Mouse (Mus musculus) forebrain, embryonic 13.5 days (tissue): Measurements from ENCODE around the gene Acap1. TPM values are rescaled to one million over a fixed set of nuclear protein-coding genes. Genes with fewer than 3 reads are reported as not detected.

Source experiments
- ATAC-seq: fragments of 200-750 bp; cut with Nextera tagmentation; 2 replicates; pipeline ENCODE4 v1.8.0; 2017
- H3K27ac ChIP-seq: fragments of 300-500 bp; sonication (generic); 2 replicates; pipeline ENCODE4 v1.5.1; 2015; ENCODE audit warnings: inconsistent platforms, mild to moderate bottlenecking, moderate library complexity
- H3K27me3 ChIP-seq: fragments of 300-500 bp; sonication (generic); 2 replicates; pipeline ENCODE4 v1.6.1; 2015; ENCODE audit warnings: mild to moderate bottlenecking, inconsistent platforms
- H3K36me3 ChIP-seq: fragments of 300-500 bp; sonication (generic); 2 replicates; pipeline ENCODE4 v1.6.1; 2015; ENCODE audit warnings: mild to moderate bottlenecking, inconsistent platforms; ENCODE audit not compliant: poor library complexity, severe bottlenecking
- H3K4me1 ChIP-seq: fragments of 300-500 bp; sonication (generic); 2 replicates; pipeline ENCODE4 v1.6.1; 2015; ENCODE audit warnings: inconsistent platforms
- H3K4me2 ChIP-seq: fragments of 300-500 bp; sonication (generic); 2 replicates; pipeline ENCODE4 v1.6.1; 2015; ENCODE audit warnings: inconsistent platforms, mild to moderate bottlenecking, moderate library complexity
- H3K4me3 ChIP-seq: fragments of 300-500 bp; sonication (generic); 2 replicates; pipeline ENCODE4 v1.5.1; 2015; ENCODE audit warnings: mild to moderate bottlenecking, inconsistent platforms
- H3K9ac ChIP-seq: fragments of 300-500 bp; sonication (generic); 2 replicates; pipeline ENCODE4 v1.6.1; 2015; ENCODE audit warnings: mild to moderate bottlenecking, inconsistent platforms
- H3K9me3 ChIP-seq: fragments of 300-500 bp; sonication (generic); replicated peaks from 2 replicates; pipeline ENCODE4 v1.6.1; 2016; ENCODE audit warnings: inconsistent platforms
- WGBS: fragments of 180-500 bp; shearing (Covaris S2); methylation state at CpG from one replicate; pipeline ENCODE4 v1.1.7; 2015; 5-methylcytosine and 5-hydroxymethylcytosine counted together
- polyA plus RNA-seq: library from polyadenylated mRNA; unstranded; fragments of >200 nt; fragmentation: Nextera tagmentation; extraction: Ambion mirVana; gene quantifications from 2 replicates; pipeline ENCODE4 v1.2.1, GENCODE M21; 2015

The Acap1 gene
- polyA plus RNA-seq, 1 experiment from 2014 or later: 0.28 TPM

- Histone ChIP-seq H3K4me1 (peaks cover 27% of the 10 kb centered on the region), H3K4me3 (no peak overlapping the region), H3K36me3 (peaks cover 88% of the 10 kb centered on the region), H3K27me3 (no peaks in the 10 kb centered on the region), H3K9me3 (no peaks in the 10 kb centered on the region), H3K9ac (no peak overlapping the region), H3K27ac (no peak overlapping the region), H3K4me2 (no peak overlapping the region)
- ATAC-seq: no peak
- WGBS: 86% methylated on average over 6 of the region's 6 CpGs
These were observed 16.4 kb upstream of the Acap1 start for GRCm38 (mm10) chr11:69911701-69912100.

DNA sequence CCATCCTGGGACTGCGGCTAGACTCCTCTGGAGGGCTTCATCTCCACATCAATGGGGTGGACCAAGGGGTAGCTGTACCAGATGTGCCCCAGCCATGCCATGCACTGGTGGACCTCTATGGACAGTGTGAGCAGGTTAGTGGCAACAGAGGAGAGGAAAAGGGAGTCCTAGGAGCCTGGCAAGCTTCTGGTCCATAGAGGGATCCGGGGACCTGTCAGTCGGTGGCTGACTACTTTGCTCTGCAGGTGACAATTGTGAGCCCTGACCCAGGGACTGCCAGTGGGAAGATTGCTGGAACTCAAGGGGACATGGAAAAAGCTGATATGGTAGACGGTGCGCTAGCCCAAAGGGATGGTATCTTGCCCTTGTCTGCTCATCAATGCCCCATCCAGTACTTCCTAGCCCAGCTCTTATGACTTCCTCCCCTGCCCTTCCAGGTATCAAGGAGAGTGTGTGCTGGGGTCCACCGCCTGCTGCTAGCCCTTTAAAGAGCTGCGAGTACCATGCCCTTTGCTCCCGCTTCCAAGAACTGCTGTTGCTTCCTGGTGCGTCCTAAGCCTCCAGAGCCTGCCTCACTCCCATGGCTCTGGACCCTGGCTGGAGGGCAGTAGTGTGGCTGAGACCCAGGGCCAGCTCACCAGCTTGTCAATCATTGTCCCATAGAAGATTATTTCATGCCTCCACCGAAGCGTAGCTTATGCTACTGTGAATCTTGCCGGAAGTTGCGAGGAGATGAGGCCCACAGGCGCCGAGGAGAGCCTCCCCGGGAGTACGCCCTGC lies 15.6 kb upstream of the Acap1 start:
- H3K27me3 ChIP-seq: no peaks in the 10 kb centered on the region
- H3K9me3 ChIP-seq: no peaks in the 10 kb centered on the region
- H3K4me3 ChIP-seq: no peak overlapping the region; the same call in 1 of the 2 replicates
- H3K4me2 ChIP-seq: no peak overlapping the region
- no peak overlapping the region for H3K9ac ChIP-seq
- ATAC-seq: no peak
- H3K4me1 ChIP-seq: peaks cover 26% of the 10 kb centered on the region
- H3K36me3 ChIP-seq: peaks cover 88% of the 10 kb centered on the region
- WGBS: 93% methylated on average over 17 of the region's 17 CpGs
- H3K27ac ChIP-seq: no peak overlapping the region

DNA sequence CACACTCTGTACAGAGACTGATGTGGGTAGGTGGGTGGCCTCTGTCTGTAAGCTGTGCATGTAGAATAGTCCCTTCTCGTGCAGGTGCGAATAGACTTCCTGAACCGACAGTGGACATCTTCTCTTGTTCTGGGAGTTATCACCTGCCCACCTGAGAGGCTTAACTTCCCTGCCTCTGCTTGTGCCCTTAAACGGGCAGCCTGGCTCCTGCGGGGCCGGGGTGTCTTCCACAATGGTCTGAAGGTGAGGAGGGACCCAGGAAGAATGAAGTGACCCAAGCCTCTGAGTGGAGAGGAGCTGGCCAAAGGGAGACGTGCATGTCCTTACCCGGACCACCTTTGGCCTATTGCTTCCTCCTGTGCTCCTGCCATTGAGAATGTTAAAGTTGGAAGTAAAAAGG lies 14.8 kb upstream of the Acap1 start:
- Histone ChIP-seq H3K4me2 (no peak overlapping the region), H3K27me3 (no peaks in the 10 kb centered on the region), H3K27ac (no peak overlapping the region), H3K9ac (no peak overlapping the region), H3K4me1 (peaks cover 18% of the 10 kb centered on the region), H3K36me3 (peaks cover 88% of the 10 kb centered on the region), H3K4me3 (no peak overlapping the region; the same call in 1 of the 2 replicates), H3K9me3 (no peaks in the 10 kb centered on the region)
- WGBS: 97% methylated on average over 8 of the region's 8 CpGs
- no peak for ATAC-seq

- H3K27me3 ChIP-seq: no peaks in the 10 kb centered on the region
- no peak overlapping the region for H3K27ac ChIP-seq
- no peaks in the 10 kb centered on the region for H3K9me3 ChIP-seq
- H3K4me3 ChIP-seq: no peak overlapping the region
- no peak overlapping the region for H3K4me2 ChIP-seq
- H3K36me3 ChIP-seq: peaks cover 94% of the 10 kb centered on the region
- WGBS: 93% methylated on average over 5 of the region's 5 CpGs
- H3K4me1 ChIP-seq: peaks cover 8% of the 10 kb centered on the region
- no peak overlapping the region for H3K9ac ChIP-seq
- no peak for ATAC-seq
These were observed 13.8 kb upstream of the Acap1 start for GRCm38 (mm10) chr11:69909174-69909573.

- ATAC-seq: no peak
These were observed 13.3 kb upstream of the Acap1 start for GRCm38 (mm10) chr11:69908645-69909044.

DNA sequence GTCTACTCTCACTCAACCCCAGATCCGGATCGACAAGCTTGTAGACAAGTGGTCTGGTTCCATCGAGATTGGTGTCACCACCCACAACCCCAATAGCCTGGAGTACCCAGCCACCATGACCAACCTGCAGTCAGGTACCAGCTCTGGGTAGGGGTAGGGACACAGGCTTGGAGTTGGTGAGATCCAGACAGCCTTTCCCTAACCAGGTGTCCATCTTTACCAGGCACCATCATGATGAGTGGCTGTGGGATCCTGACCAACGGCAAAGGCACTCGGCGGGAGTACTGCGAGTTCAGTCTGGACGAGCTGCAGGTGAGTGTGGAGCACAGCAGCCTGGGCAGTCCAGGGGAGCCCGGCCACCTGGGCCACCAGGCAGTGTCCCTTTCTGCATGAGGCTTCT lies 9.0 kb upstream of the Acap1 start:
- Histone ChIP-seq H3K4me1 (peaks cover 23% of the 10 kb centered on the region), H3K36me3 (peaks cover 63% of the 10 kb centered on the region), H3K27ac (no peak overlapping the region), H3K27me3 (no peaks in the 10 kb centered on the region), H3K4me3 (no peak overlapping the region), H3K4me2 (no peak overlapping the region), H3K9ac (no peak overlapping the region), H3K9me3 (no peaks in the 10 kb centered on the region)
- WGBS: 94% methylated on average over 9 of the region's 9 CpGs
- no peak for ATAC-seq

More at GRCm38 (mm10) chr11:69908645-69909044, 13.3 kb upstream of the Acap1 start:
- Histone ChIP-seq H3K9me3 (no peaks in the 10 kb centered on the region), H3K4me2 (no peak overlapping the region), H3K27ac (no peak overlapping the region), H3K4me1 (peaks cover 7% of the 10 kb centered on the region), H3K9ac (no peak overlapping the region), H3K36me3 (peaks cover 99% of the 10 kb centered on the region), H3K27me3 (no peaks in the 10 kb centered on the region), H3K4me3 (no peak overlapping the region)
- 92% methylated on average over 11 of the region's 11 CpGs for WGBS

DNA sequence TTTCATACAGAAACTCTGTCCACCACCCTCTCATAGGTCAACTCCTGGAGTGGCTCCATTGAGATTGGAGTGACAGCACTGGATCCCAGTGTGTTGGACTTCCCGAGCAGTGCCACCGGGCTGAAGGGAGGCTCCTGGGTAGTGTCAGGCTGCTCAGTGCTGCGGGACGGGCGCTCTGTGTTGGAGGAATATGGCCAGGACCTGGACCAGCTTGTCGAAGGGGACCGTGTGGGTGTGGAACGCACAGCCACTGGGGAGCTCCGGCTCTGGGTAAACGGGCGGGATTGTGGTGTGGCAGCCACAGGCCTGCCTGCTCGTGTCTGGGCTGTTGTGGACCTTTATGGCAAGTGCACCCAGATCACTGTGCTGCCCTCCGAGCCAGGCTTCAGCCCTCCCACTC lies 7.6 kb upstream of the Acap1 start:
- no peak overlapping the region for H3K27ac ChIP-seq
- no peak for ATAC-seq
- H3K4me2 ChIP-seq: peak overlapping the region; percentile 95
- peak overlapping the region; percentile 89 for H3K4me3 ChIP-seq
- H3K27me3 ChIP-seq: no peaks in the 10 kb centered on the region
- peaks cover 32% of the 10 kb centered on the region for H3K4me1 ChIP-seq
- 83% methylated on average over 13 of the region's 13 CpGs for WGBS
- H3K9ac ChIP-seq: peak overlapping the region; percentile 97
- no peaks in the 10 kb centered on the region for H3K9me3 ChIP-seq
- peaks cover 50% of the 10 kb centered on the region for H3K36me3 ChIP-seq

DNA sequence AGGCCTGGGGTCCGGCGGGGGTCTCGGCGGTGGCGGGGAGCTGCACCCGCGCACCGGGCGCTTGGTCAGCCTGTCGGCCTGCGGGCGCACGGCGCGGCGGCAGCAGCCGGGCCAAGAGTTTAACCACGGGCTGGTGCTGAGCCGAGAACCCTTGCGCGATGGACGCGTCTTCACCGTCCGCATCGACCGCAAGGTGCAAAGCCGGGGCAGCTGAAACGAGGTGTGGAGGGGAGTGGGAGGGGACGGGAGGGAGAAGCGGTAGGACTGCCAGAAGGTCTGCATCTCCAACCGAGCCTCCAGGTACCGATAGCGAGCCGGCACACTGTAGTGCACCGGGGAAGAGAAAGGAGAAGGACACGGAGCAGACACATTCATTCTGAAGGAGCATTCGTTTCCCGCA lies 6.7 kb upstream of the Acap1 start:
- H3K9ac ChIP-seq: peak overlapping the region; percentile 97
- H3K9me3 ChIP-seq: no peaks in the 10 kb centered on the region
- H3K4me1 ChIP-seq: peaks cover 32% of the 10 kb centered on the region
- H3K27ac ChIP-seq: peak overlapping the region; percentile 96
- H3K4me3 ChIP-seq: peak overlapping the region; percentile 89
- peak overlapping the region; percentile 95 for H3K4me2 ChIP-seq
- peak; percentile 7; the same call in 1 of the 2 replicates for ATAC-seq
- peaks cover 40% of the 10 kb centered on the region for H3K36me3 ChIP-seq
- under 1% methylated on average over 30 of the region's 39 CpGs for WGBS
- H3K27me3 ChIP-seq: no peaks in the 10 kb centered on the region

GRCm38 (mm10) chr11:69901406-69901846 lies 6.1 kb upstream of the Acap1 start:
- WGBS: under 1% methylated on average over 42 of the region's 42 CpGs
- peak; percentile 77 for ATAC-seq
- peaks cover 34% of the 10 kb centered on the region for H3K36me3 ChIP-seq
- peak overlapping the region; percentile 95 for H3K4me2 ChIP-seq
- peak overlapping the region; percentile 96 for H3K27ac ChIP-seq
- no peaks in the 10 kb centered on the region for H3K27me3 ChIP-seq
- no peaks in the 10 kb centered on the region for H3K9me3 ChIP-seq
- H3K4me1 ChIP-seq: peaks cover 32% of the 10 kb centered on the region
- H3K9ac ChIP-seq: peak overlapping the region; percentile 97
- peak overlapping the region; percentile 89 for H3K4me3 ChIP-seq

GRCm38 (mm10) chr11:69900471-69901405 lies 5.4 kb upstream of the Acap1 start, which contains the start of the genes 2810408A11Rik and Neurl4:
TSS of gene 2810408A11Rik (minus strand) at chr11:69900987.
TSS of gene Neurl4 (plus strand) at chr11:69901072.
- peaks cover 32% of the 10 kb centered on the region for H3K4me1 ChIP-seq
- ATAC-seq: peak; percentile 95
- H3K27me3 ChIP-seq: no peaks in the 10 kb centered on the region
- H3K27ac ChIP-seq: peak within 1 kb of the TSS; percentile 96
- peaks cover 27% of the 10 kb centered on the region for H3K36me3 ChIP-seq
- peak within 1 kb of the TSS; percentile 95 for H3K4me2 ChIP-seq
- WGBS: under 1% methylated on average over 38 of the region's 38 CpGs
- H3K9ac ChIP-seq: peak within 1 kb of the TSS; percentile 97
- peak within 1 kb of the TSS; percentile 89 for H3K4me3 ChIP-seq
- no peaks in the 10 kb centered on the region for H3K9me3 ChIP-seq

DNA sequence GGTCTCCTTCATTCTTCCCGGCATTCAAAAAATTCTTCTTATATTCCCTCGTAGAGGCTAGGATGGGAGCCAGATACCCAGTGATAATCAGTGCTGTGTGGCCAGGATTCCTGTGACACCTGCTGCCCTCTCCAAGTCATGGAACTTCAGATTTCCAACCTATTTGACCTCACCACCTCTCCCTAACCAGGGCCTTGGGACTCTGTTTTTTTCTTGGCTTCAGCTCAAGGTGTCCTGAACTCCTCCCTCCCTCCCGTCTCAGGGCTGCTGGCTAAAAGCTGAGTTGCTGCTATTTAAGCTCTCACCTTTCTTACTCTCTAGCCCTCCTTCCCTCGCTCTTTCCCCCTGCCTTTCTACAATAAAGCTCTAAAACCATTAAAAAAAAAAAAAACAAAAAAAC lies 4.5 kb upstream of the Acap1 start:
- Histone ChIP-seq H3K9me3 (no peaks in the 10 kb centered on the region), H3K27me3 (no peaks in the 10 kb centered on the region), H3K27ac (no peak overlapping the region), H3K9ac (peak overlapping the region; percentile 97), H3K4me1 (peaks cover 32% of the 10 kb centered on the region), H3K4me2 (peak overlapping the region; percentile 95), H3K4me3 (peak overlapping the region; percentile 89), H3K36me3 (peaks cover 19% of the 10 kb centered on the region)
- no peak for ATAC-seq
- WGBS: 15% methylated on average over 4 of the region's 4 CpGs

GRCm38 (mm10) chr11:69894671-69895070 lies 668 bp downstream of the Acap1 start:
- 95% methylated on average over 5 of the region's 5 CpGs for WGBS
- H3K4me1 ChIP-seq: peaks cover 13% of the 10 kb centered on the region
- H3K27me3 ChIP-seq: no peaks in the 10 kb centered on the region
- no peak overlapping the region for H3K9ac ChIP-seq
- no peak for ATAC-seq
- no peaks in the 10 kb centered on the region for H3K9me3 ChIP-seq
- H3K36me3 ChIP-seq: no peaks in the 10 kb centered on the region
- H3K4me3 ChIP-seq: no peak overlapping the region
- H3K4me2 ChIP-seq: no peak overlapping the region
- no peak overlapping the region for H3K27ac ChIP-seq
